Mouse (Mus musculus) urinary bladder, postnatal 25 days (tissue): ENCODE measurements at regions not wholly inside any gene's neighbourhood (a gene's known extent, or its start where the extent isn't known, plus 50 kb on each side); places are given as distances from the start of the nearest gene placed in this dataset.

Experiments
- DNase-seq: peaks from one replicate; pipeline ENCODE4 v3.0.0; 2022; ENCODE audit warnings: low spot score

- DNase-seq: no peak
Measured at GRCm38 (mm10) chr3:63638572-63638971, 154.9 kb upstream of the Gm34302 start.

GRCm38 (mm10) chr3:63637913-63638312, 154.2 kb upstream of the Gm34302 start:
- DNase-seq: no peak

GRCm38 (mm10) chr3:63627724-63628123, 144.0 kb upstream of the Gm34302 start:
- DNase-seq: no peak

GRCm38 (mm10) chr3:63616127-63616526, 132.4 kb upstream of the Gm34302 start:
- no peak for DNase-seq

- DNase-seq: no peak
Measured at GRCm38 (mm10) chr3:63613652-63614051, 130.0 kb upstream of the Gm34302 start.

- no peak for DNase-seq
Measured at GRCm38 (mm10) chr3:63612767-63613363, 129.2 kb upstream of the Gm34302 start.

GRCm38 (mm10) chr3:63610113-63610919, 126.6 kb upstream of the Gm34302 start:
- no peak for DNase-seq

GRCm38 (mm10) chr3:63609454-63610112, 125.9 kb upstream of the Gm34302 start:
- no peak for DNase-seq

GRCm38 (mm10) chr3:63582717-63583696, 99.3 kb upstream of the Gm34302 start:
- no peak for DNase-seq

- no peak for DNase-seq
Measured at GRCm38 (mm10) chr3:63582180-63582579, 98.5 kb upstream of the Gm34302 start.

GRCm38 (mm10) chr3:63570607-63571353, 87.1 kb upstream of the Gm34302 start:
- peak; percentile 68 for DNase-seq

- no peak for DNase-seq
Measured at GRCm38 (mm10) chr3:63570082-63570481, 86.4 kb upstream of the Gm34302 start.

- no peak for DNase-seq
Measured at GRCm38 (mm10) chr3:63569004-63569596, 85.4 kb upstream of the Gm34302 start.

- DNase-seq: no peak
Measured at GRCm38 (mm10) chr3:63567726-63568125, 84.0 kb upstream of the Gm34302 start.

GRCm38 (mm10) chr3:63563057-63563456, 79.4 kb upstream of the Gm34302 start:
- no peak for DNase-seq

- no peak for DNase-seq
Measured at GRCm38 (mm10) chr3:63562532-63562931, 78.9 kb upstream of the Gm34302 start.

GRCm38 (mm10) chr3:63560745-63561151, 77.1 kb upstream of the Gm34302 start:
- no peak for DNase-seq

GRCm38 (mm10) chr3:63556741-63557140, 73.1 kb upstream of the Gm34302 start:
- no peak for DNase-seq

- peak; percentile 8 for DNase-seq
Measured at GRCm38 (mm10) chr3:63554872-63555271, 71.2 kb upstream of the Gm34302 start.

- DNase-seq: no peak
Measured at GRCm38 (mm10) chr3:63553426-63553825, 69.7 kb upstream of the Gm34302 start.

- DNase-seq: no peak
Measured at GRCm38 (mm10) chr3:63551661-63552060, 68.0 kb upstream of the Gm34302 start.
